Mouse (Mus musculus) cerebellum, adult 9-10 months (tissue): ENCODE data around the gene Gm10570.

ENCODE experiments used
- DNase-seq: peaks from one replicate; pipeline ENCODE4 v3.0.0; 2022

The Gm10570 gene

GRCm38 (mm10) chr4:130268736-130269135 is 39.7 kb downstream of the Gm10570 start:
- DNase-seq: no peak

DNA sequence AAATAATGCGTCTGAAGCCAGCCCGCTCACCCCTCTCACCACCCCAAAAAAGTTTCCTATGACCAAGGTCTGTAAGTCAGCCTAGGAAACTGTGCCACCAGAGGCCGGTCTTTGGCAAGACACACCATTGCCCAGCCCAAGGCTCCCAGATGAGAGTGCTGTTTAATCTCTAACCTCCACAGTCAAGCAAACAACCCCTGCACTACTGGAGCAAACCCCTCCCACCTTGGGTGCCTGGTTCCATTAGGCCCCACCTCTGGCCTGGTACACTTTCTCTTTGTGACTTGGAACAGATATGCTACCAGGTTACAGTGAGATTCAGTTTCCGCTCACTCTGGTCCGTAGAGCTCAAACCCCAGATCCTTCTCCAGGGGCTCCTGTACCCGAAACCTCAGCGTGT is 41.4 kb downstream of the Gm10570 start:
- DNase-seq: no peak

- DNase-seq: no peak
Observed at GRCm38 (mm10) chr4:130266601-130267000, 41.9 kb downstream of the Gm10570 start.

DNA sequence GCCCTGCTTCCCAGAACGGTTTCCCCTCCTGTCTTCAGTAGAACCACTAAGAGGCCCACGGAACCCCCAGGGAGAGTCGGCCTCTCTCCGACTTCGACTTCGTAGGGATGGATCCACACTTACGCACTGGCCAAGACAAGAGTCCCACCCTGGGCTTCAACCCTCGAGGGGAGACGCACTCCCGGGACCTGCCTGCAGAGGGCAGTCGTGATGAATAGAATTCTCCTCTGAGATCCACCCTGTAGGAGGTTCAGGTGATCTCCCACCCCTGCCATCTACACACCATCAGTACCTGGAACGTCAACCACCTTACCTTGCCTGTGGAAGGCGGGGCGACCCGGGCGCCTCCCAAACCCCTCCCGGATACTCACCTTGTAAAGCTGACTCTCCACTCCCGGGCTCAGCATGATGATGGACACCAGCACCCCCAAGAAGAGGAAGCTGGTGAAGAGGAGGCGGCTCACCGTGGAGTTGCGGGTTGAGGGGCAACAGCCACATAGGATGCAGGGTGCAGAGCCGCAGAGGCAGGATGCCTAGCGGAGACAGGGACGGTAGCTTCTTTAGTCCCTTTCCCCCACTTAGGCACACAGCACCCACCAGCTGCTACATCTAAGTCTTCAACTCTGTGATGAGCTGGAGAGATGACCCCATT is 43.6 kb downstream of the Gm10570 start:
- peak; percentile 85 for DNase-seq

DNA sequence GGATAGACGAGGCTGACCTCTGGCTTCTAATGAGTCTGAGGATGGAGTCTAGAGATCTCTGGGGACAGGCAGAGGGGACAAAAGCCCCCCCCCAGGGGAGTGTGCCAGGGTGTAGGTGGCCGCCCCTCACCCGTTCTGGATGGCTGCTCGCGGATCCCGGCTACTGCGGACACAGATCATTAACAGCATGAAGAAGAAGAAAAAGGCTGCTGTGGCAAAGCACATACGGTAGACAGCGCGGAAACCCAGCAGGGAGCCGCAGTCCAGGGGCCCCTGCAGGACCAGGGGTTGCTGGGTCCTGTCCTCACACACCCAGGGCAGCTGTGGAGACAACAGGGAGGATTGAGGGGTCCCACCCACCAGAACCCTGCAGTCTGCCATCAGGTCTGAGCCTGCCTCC is 44.3 kb downstream of the Gm10570 start:
- DNase-seq: no peak

GRCm38 (mm10) chr4:130260406-130260805 is 48.1 kb downstream of the Gm10570 start:
- no peak for DNase-seq
